Mouse (Mus musculus) ES-Bruce4 (cell line): ENCODE data around the gene 1700037H04Rik.

Source experiments
- CTCF ChIP-seq: IDR thresholded peaks from one replicate; pipeline ENCODE4 v1.8.1; 2011; ENCODE audit warnings: low read depth, low read length
- EP300 ChIP-seq: IDR thresholded peaks from 2 replicates; pipeline ENCODE4 v1.6.1; 2011; ENCODE audit warnings: low read depth, low read length; ENCODE audit not compliant: insufficient read depth
- POLR2A ChIP-seq: IDR thresholded peaks from one replicate; pipeline ENCODE4 v1.8.1; 2011; ENCODE audit warnings: low read length; ENCODE audit not compliant: insufficient read depth

DNA sequence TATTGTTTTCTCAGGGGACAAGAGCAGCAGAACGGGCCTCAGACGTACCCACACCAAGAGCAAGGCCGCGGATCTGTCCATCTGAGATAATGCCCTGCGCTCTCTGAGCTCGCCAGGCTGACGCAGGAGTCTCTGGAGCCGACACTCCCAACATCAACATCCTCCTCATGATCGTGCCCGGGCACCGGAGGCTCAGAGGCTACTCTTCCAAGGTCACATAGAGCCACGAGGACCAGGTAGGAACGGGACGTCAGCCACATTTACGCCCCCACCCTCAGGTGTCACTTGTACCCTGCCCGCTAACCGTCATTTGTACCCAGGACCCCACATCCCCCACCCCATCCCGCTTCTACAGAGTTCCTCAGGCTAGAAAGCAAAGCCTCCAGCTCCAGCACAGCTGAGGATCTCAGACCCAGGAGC, 380 bp downstream of the 1700037H04Rik start:
- TF ChIP-seq POLR2A (no peak), CTCF (no peak), EP300 (no peak)
